Mouse (Mus musculus): Measurements from ENCODE around the gene Asb10. TPM values are rescaled to one million over a fixed set of nuclear protein-coding genes. Genes with fewer than 3 reads are reported as not detected.

Gene Asb10
- total RNA-seq, 2 experiments from 2014 or later, result not detected

- no peak for ATAC-seq (ENCODE audit: poor library complexity, severe bottlenecking)
These were observed 3.2 kb downstream of the Asb10 start for GRCm38 (mm10) chr5:24537618-24538017.

GRCm38 (mm10) chr5:24536511-24536910, 4.3 kb downstream of the Asb10 start:
- ATAC-seq (ENCODE audit: poor library complexity, severe bottlenecking), result no peak

DNA sequence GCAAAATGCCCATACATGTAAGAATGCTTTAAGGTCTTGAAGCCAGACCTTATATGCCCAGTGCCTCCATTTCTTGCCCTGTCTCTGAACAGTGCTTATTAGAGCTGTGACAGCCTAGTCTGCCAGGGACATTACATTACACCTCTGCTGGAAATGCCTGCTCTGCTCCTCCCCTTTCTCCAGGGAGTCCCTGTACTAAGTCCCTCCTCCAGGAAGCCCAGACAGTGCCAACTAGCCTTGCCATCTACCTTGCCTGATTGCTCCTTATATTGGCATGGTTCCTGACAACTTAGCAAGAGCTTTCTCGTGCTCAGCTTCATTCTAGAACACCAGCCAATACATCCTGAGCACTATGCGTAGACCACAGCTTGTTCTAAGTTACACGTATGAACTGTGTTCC, 5.0 kb downstream of the Asb10 start:
- ATAC-seq (ENCODE audit: poor library complexity, severe bottlenecking), result no peak

DNA sequence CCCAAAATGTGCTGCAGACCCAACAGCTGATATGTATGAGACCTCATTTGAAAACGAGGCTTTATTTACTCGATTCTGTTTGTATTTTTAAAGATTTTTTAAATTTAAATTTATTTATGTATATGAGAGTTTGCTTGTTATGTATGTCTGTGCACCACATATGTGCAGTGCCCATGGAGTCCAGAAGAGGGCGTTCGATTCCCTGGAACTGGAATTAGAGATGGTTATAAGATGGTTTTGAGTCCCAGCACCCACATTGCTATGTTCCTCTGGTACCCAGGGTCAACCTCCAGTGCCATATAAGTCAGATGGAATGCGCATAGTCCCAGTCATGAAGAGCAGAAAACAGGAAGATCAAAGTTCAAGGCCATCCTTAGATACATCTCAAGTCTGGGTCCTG, 6.5 kb downstream of the Asb10 start:
- no peak for ATAC-seq (ENCODE audit: poor library complexity, severe bottlenecking)

- no peak for ATAC-seq (ENCODE audit: poor library complexity, severe bottlenecking)
These were observed 7.4 kb downstream of the Asb10 start for GRCm38 (mm10) chr5:24533391-24533790.

DNA sequence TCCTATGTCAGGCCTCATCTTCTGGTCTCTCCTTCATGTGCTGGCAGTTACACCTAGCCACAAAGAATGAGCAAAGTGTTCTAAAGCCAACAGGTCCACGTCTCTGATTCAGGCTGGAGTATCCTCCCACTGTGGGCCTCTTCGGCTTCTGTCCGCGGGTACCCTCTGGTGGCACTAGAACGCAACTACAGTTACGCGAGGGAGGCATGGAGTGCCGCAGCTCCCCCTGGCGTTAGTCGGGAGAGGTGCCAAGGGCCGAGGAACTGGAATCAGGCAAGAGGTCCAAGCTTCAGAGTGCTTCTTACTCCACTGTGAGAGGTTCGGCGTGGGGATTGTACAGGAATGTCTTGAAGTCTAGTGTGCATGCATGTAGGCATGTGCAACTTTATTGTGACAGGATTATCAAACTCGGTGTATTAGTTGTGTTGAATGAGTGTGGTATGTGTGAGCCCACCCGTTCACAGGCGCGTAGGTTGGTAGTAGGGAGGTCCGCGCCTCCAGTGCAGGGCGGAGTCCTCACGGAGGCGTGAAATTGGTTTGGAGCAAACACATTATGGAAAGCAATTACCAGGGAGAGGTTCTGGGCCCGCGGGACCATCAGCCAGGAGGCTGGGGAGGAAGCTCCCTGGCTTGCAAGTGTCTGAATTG, 10.6 kb downstream of the Asb10 start:
- ATAC-seq (ENCODE audit: poor library complexity, severe bottlenecking), result peak; percentile 100

GRCm38 (mm10) chr5:24527780-24528179, 13.0 kb downstream of the Asb10 start:
- no peak for ATAC-seq (ENCODE audit: poor library complexity, severe bottlenecking)

DNA sequence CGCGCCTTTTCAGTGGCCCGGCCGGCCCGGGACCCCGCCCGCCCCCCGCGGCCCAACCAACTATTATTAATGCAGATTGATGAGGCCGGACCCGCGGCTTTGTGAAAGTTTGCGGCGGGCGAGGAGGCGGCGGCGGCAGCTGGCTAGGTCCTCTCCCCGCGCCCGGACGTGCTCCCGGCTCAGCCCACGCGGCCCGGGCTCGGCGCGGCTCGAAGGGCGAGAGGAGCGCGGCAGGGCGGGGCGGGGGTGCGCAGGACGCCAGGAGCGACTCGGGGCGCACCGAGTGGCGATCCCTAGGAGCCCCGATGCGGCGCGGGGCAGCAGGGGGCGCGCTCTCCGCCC, 13.9 kb downstream of the Asb10 start, which contains the start of gene Gbx1:
Gbx1 (minus strand) TSS at position 314 of the 342 bp plus-strand sequence.
- ATAC-seq (ENCODE audit: poor library complexity, severe bottlenecking), result no peak

- ATAC-seq (ENCODE audit: poor library complexity, severe bottlenecking), result no peak
These were observed 14.4 kb downstream of the Asb10 start for GRCm38 (mm10) chr5:24526190-24526888.

DNA sequence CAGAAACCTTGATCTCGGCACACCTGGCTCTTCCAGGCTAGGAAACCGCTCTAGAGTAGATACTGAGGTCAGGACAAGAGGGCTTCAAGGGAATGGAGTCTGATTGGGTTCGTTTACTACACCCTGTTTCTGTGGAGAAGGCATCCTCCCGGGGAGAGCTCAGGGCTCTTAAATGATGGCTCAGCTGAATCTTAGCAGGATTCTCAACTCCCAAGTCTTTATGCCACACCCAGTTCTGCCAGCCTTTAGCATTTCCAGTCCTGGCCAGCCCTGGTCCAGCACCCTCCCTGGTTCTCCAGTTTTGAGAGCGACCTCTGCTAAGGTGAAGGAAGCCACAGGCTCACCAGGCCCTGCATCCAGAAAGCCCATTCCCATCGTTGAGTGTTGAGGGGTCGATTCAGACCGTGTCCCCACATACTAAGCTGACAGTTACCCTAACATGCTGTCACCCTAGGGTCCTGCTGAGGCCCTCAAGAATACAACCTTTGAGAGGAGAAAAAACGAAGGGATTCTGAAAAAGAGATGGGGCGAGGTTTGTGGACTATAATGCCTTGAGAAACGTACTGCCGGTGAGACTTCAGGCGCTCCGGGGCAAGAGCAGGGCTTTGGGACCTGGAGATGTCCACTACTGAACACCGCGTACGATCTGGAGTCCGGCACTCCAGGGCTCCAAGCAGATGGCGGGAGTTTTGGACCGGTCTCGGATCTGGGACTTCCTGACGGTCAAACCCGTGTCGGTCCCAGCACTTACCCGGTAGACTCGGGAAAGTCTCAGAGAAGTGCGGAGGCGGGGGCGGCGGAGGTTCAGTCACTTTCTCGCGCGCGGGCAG, 15.2 kb downstream of the Asb10 start:
- no peak for ATAC-seq (ENCODE audit: poor library complexity, severe bottlenecking)

- ATAC-seq (ENCODE audit: poor library complexity, severe bottlenecking), result no peak
These were observed 16.3 kb downstream of the Asb10 start for GRCm38 (mm10) chr5:24524522-24524921.

DNA sequence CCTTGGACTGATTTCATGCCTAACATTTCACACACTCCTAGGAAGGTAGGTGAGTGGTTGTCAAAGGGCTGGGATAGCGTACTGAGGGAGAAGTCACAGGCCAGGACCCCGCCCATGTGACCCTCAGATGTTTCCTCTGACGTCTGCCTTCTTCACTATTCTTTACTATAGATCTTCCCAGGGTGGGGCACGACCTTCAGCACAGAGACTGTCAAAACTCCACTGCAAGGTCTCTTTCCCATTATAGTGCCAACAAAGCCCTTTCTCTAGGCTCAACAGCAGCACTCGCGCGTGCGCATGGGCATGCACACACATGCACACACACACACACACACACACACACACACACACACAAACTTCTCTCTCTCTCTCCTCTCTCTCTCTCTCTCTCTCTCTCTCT, 17.0 kb downstream of the Asb10 start:
- ATAC-seq (ENCODE audit: poor library complexity, severe bottlenecking), result no peak

DNA sequence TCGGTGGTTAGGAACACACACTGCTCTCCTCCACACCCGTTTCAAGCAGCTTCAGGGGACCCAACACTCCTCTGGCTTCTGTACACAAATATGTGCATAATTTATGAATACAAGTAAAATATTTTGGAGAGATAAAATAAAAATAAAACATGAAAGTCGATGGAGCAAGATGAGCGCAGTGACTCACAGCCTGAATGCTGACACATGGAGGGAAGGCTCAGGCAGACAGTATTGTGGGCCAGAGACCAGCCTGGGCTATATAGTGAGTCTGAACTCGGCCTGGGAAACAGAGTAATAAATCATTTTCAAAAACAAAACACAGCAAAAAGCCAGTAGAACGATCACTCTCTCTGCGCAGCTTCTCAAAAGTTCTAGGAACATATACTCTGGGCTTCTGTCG, 19.4 kb downstream of the Asb10 start:
- ATAC-seq (ENCODE audit: poor library complexity, severe bottlenecking), result no peak

DNA sequence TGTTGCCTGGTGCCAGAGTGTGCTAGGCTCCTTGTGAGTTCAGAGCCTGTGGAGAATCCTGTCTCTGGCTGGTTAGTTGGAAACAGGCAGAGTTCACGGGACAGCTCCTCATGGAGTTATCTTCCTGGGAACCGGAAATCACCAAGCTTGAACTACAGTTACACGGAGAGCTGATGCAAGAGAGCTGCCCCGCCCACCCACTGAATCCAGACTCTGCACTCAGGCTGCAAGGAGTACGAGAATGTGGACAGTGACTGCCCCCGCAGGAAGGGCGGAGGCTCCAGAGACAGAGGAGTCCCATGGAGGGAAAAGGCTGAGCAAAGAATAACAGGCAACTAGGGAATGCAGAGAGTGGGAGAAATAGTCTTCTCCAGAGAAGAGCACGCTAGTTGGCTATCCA, 28.5 kb downstream of the Asb10 start:
- no peak for ATAC-seq (ENCODE audit: poor library complexity, severe bottlenecking)

DNA sequence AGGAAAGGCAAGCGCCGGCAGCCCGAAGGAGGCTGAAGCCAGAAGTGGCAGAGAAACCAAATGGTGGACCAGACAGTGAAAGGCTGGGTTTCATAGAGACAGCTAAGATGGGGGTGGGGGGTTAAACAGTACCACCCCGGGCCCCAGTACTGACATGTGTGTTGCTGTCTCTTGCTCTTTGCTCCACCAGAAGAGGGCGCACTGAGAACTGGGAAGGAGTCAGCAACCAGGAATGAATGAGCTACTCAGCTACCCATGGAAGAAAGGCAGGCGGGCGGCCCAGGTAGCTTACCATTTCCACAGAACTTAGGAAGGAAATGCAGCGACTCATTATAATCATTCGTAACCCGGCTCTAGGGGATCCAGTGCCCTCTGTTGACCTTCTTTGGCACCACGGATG, 30.1 kb downstream of the Asb10 start:
- no peak for ATAC-seq (ENCODE audit: poor library complexity, severe bottlenecking)

GRCm38 (mm10) chr5:24508406-24508805, 32.4 kb downstream of the Asb10 start:
- ATAC-seq (ENCODE audit: poor library complexity, severe bottlenecking), result no peak

- ATAC-seq (ENCODE audit: poor library complexity, severe bottlenecking), result peak; percentile 52
These were observed 35.3 kb downstream of the Asb10 start for GRCm38 (mm10) chr5:24505513-24505912.

- ATAC-seq (ENCODE audit: poor library complexity, severe bottlenecking), result no peak
These were observed 38.0 kb downstream of the Asb10 start for GRCm38 (mm10) chr5:24502786-24503185.

GRCm38 (mm10) chr5:24500851-24501250, 39.9 kb downstream of the Asb10 start:
- no peak for ATAC-seq (ENCODE audit: poor library complexity, severe bottlenecking)

DNA sequence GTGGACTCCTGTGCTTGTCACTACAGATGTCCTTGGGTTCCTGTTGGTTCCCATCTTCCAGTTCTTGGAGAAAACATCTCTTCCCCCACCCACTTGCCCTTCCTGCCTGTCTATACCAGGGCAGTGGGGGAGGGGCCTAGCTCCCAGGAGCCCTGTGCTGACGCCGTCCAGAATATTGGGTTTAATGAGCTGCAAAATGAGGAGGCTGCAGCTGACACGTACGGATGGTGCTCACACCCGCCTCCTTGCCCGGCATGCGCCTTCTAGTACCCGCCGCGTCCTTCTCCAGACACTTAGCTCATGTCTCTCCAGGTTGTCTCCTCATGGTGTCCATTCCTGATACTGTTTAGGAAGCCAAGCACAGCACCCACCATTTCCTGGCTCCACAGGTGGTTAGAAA, 41.7 kb downstream of the Asb10 start:
- ATAC-seq (ENCODE audit: poor library complexity, severe bottlenecking), result no peak

DNA sequence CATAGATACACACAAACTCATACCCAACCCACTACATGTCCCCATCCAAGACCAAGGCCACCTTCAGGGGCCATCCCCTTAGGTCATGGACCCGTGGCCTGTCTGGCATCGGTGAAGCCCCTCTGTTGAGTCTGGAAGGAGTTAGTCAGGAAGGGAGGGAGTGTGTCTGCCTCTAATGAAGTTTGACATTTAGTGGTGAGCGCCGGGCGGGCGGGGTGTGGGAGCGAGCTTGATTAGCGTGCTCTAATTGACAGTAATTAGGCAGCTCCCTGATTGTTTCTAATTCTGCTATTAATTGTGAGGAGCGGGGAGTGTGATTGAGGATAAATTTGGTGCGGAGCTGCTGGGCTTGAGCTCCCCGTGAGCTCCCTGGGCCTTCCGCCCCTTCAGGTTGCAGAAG, 43.3 kb downstream of the Asb10 start:
- no peak for ATAC-seq (ENCODE audit: poor library complexity, severe bottlenecking)

- no peak for ATAC-seq (ENCODE audit: poor library complexity, severe bottlenecking)
These were observed 44.0 kb downstream of the Asb10 start for GRCm38 (mm10) chr5:24496756-24497155.

Data from megakaryocyte, adult 5-6 weeks (primary cell).